Mouse (Mus musculus) MEL (cell line): ENCODE results near the gene Rspry1. TPM values are rescaled to one million over a fixed set of nuclear protein-coding genes. Genes with fewer than 3 reads are reported as not detected.
A peak's percentile ranks its signal among the peaks of the same experiment; 100 is the strongest.

ENCODE experiments used
- DNase-seq: peaks from one replicate; pipeline ENCODE4 v3.0.0; 2011; ENCODE audit warnings: low read depth, low spot score
- H3K27ac ChIP-seq: 2 replicates; pipeline ENCODE4 v1.5.1; 2012; ENCODE audit warnings: low read depth, mild to moderate bottlenecking, control low read depth, low read length, moderate library complexity; ENCODE audit not compliant: control insufficient read depth
- H3K27me3 ChIP-seq, 2 experiments: fragments of 150-350 bp in 1 of 2; sonication (generic) in 1 of 2; 2 replicates each; pipeline ENCODE4 v1.6.1; 2012; ENCODE audit warnings: low read length in 2 of 2, mild to moderate bottlenecking in 2 of 2, improper control_type of control experiment in 1 of 2, moderate library complexity in 1 of 2; ENCODE audit not compliant: insufficient read depth in 2 of 2, control insufficient read depth in 1 of 2
- H3K36me3 ChIP-seq, 2 experiments: 2 replicates each; pipeline ENCODE4 v1.6.1; 2012 to 2014; ENCODE audit warnings: low read length in 2 of 2, improper control_type of control experiment in 1 of 2, inconsistent platforms in 1 of 2, mild to moderate bottlenecking in 1 of 2; ENCODE audit not compliant: insufficient read depth in 2 of 2, control insufficient read depth in 1 of 2
- H3K4me1 ChIP-seq, 2 experiments: fragments of 150-350 bp in 1 of 2; sonication (generic) in 1 of 2; 2 replicates each; pipeline ENCODE4 v1.6.1; 2012; ENCODE audit warnings: low read length in 2 of 2, improper control_type of control experiment in 1 of 2, mild to moderate bottlenecking in 1 of 2; ENCODE audit not compliant: insufficient read depth in 2 of 2, control insufficient read depth in 1 of 2
- H3K4me3 ChIP-seq, 2 experiments: fragments of 150-350 bp in 1 of 2; sonication (generic) in 1 of 2; 2 replicates each; pipeline ENCODE4 v1.5.1; 2012; ENCODE audit warnings: low read depth in 2 of 2, low read length in 2 of 2, mild to moderate bottlenecking in 2 of 2, moderate library complexity in 2 of 2, control low read depth in 1 of 2, improper control_type of control experiment in 1 of 2; ENCODE audit not compliant: control insufficient read depth in 1 of 2, insufficient read depth in 1 of 2
- H3K79me2 ChIP-seq: 2 replicates; pipeline ENCODE4 v1.6.1; 2012; ENCODE audit warnings: mild to moderate bottlenecking, low read length, moderate library complexity; ENCODE audit not compliant: control insufficient read depth, poor library complexity, insufficient read depth
- H3K9ac ChIP-seq: 2 replicates; pipeline ENCODE4 v1.6.1; 2012; ENCODE audit warnings: low read depth, mild to moderate bottlenecking, control low read depth, low read length, moderate library complexity; ENCODE audit not compliant: control insufficient read depth, poor library complexity, severe bottlenecking
- H3K9me3 ChIP-seq: fragments of 150-350 bp; sonication (generic); replicated peaks from 2 replicates; pipeline ENCODE4 v1.6.1; 2012; ENCODE audit warnings: mild to moderate bottlenecking, low read length, improper control_type of control experiment, moderate library complexity; ENCODE audit not compliant: insufficient read depth
- BHLHE40 ChIP-seq: IDR thresholded peaks from 2 replicates; pipeline ENCODE4 v1.6.1; 2012; ENCODE audit warnings: low read depth, mild to moderate bottlenecking, inconsistent platforms, low read length, improper control_type of control experiment, borderline replicate concordance
- CHD2 ChIP-seq: IDR thresholded peaks from 2 replicates; pipeline ENCODE4 v1.6.1; 2011; ENCODE audit warnings: low read length, improper control_type of control experiment
- CTCF ChIP-seq, 3 experiments: IDR thresholded peaks in 2 of 3; conservative IDR thresholded peaks in 1 of 3; 2 replicates each; pipeline ENCODE4 v1.5.1; 2011 to 2012; ENCODE audit warnings: low read length in 3 of 3, low read depth in 2 of 3, mild to moderate bottlenecking in 2 of 3, improper control_type of control experiment in 1 of 3, inconsistent platforms in 1 of 3, mixed read lengths in 1 of 3, moderate library complexity in 1 of 3; ENCODE audit not compliant: control insufficient read depth in 1 of 3, insufficient read depth in 1 of 3, poor library complexity in 1 of 3, severe bottlenecking in 1 of 3
- E2F4 ChIP-seq: IDR thresholded peaks from 2 replicates; pipeline ENCODE4 v1.6.1; 2011; ENCODE audit warnings: low read depth, low read length, improper control_type of control experiment, borderline replicate concordance
- ELF1 ChIP-seq: IDR thresholded peaks from 2 replicates; pipeline ENCODE4 v1.6.1; 2014; ENCODE audit warnings: low read depth, mild to moderate bottlenecking, inconsistent platforms, low read length, improper control_type of control experiment, moderate library complexity
- ETS1 ChIP-seq: IDR thresholded peaks from 2 replicates; pipeline ENCODE4 v1.6.1; 2012; ENCODE audit warnings: low read depth, mild to moderate bottlenecking, inconsistent platforms, low read length, improper control_type of control experiment, moderate library complexity
- JUND ChIP-seq: IDR thresholded peaks from 2 replicates; pipeline ENCODE4 v1.6.1; 2011; ENCODE audit warnings: low read depth, mild to moderate bottlenecking, improper control_type of control experiment, low read length
- KAT2A ChIP-seq: conservative IDR thresholded peaks from 2 replicates; pipeline ENCODE4 v1.6.1; 2012; ENCODE audit warnings: low read depth, low read length, improper control_type of control experiment, inconsistent platforms
- MAX ChIP-seq: IDR thresholded peaks from 2 replicates; pipeline ENCODE4 v1.6.1; 2011; ENCODE audit warnings: low read length, improper control_type of control experiment
- MEF2A ChIP-seq: IDR thresholded peaks from 2 replicates; pipeline ENCODE4 v1.6.1; 2014; ENCODE audit warnings: low read depth, mild to moderate bottlenecking, inconsistent platforms, low read length, improper control_type of control experiment; ENCODE audit not compliant: poor library complexity, insufficient replicate concordance, severe bottlenecking; ENCODE audit errors: extremely low read depth
- MXI1 ChIP-seq: IDR thresholded peaks from 2 replicates; pipeline ENCODE4 v1.6.1; 2011; ENCODE audit warnings: mild to moderate bottlenecking, low read depth, low read length, improper control_type of control experiment
- MYC ChIP-seq: IDR thresholded peaks from 2 replicates; pipeline ENCODE4 v1.6.1; 2011; ENCODE audit warnings: low read depth, mild to moderate bottlenecking, low read length, improper control_type of control experiment, moderate library complexity
- NELFE ChIP-seq: IDR thresholded peaks from 2 replicates; pipeline ENCODE4 v1.6.1; 2011; ENCODE audit warnings: low read depth, low read length, improper control_type of control experiment
- RAD21 ChIP-seq: IDR thresholded peaks from 2 replicates; pipeline ENCODE4 v1.6.1; 2011; ENCODE audit warnings: mild to moderate bottlenecking, low read depth, low read length, improper control_type of control experiment
- RCOR1 ChIP-seq: IDR thresholded peaks from 2 replicates; pipeline ENCODE4 v1.6.1; 2012; ENCODE audit warnings: low read depth, mild to moderate bottlenecking, inconsistent platforms, low read length, improper control_type of control experiment
- SIN3A ChIP-seq: IDR thresholded peaks from 2 replicates; pipeline ENCODE4 v1.6.1; 2012; ENCODE audit warnings: low read length, improper control_type of control experiment, inconsistent platforms
- SMC3 ChIP-seq: IDR thresholded peaks from 2 replicates; pipeline ENCODE4 v1.6.1; 2011; ENCODE audit warnings: low read depth, low read length, improper control_type of control experiment
- TAL1 ChIP-seq: IDR thresholded peaks from 2 replicates; pipeline ENCODE4 v1.6.1; 2012; ENCODE audit warnings: mild to moderate bottlenecking, inconsistent platforms, low read length, moderate library complexity, mixed read lengths
- UBTF ChIP-seq: IDR thresholded peaks from 2 replicates; pipeline ENCODE4 v1.6.1; 2012; ENCODE audit warnings: low read depth, mild to moderate bottlenecking, inconsistent platforms, low read length, improper control_type of control experiment, moderate library complexity, borderline replicate concordance; ENCODE audit not compliant: insufficient read depth
- USF1 ChIP-seq: IDR thresholded peaks from 2 replicates; pipeline ENCODE4 v1.6.1; 2014; ENCODE audit warnings: low read depth, mild to moderate bottlenecking, inconsistent platforms, low read length, improper control_type of control experiment, moderate library complexity
- ZC3H11A ChIP-seq: IDR thresholded peaks from 2 replicates; pipeline ENCODE4 v1.6.1; 2012; ENCODE audit warnings: low read depth, mild to moderate bottlenecking, inconsistent platforms, low read length, improper control_type of control experiment
- ZKSCAN1 ChIP-seq: IDR thresholded peaks from 2 replicates; pipeline ENCODE4 v1.6.1; 2012; ENCODE audit warnings: low read depth, mild to moderate bottlenecking, inconsistent platforms, low read length, improper control_type of control experiment, moderate library complexity
- ZNF384 ChIP-seq: IDR thresholded peaks from 2 replicates; pipeline ENCODE4 v1.6.1; 2012; ENCODE audit warnings: low read depth, mild to moderate bottlenecking, inconsistent platforms, low read length, improper control_type of control experiment
- polyA plus RNA-seq, 2 experiments: library from polyadenylated mRNA; stranded (reverse) in 1 of 2; unstranded in 1 of 2; fragments of >175 nt in 1 of 2; fragments of >200 nt in 1 of 2; gene quantifications; 2 replicates each; pipeline versions ENCODE4 v1.2.1 to v1.2.4; 2012; ENCODE audit warnings: low replicate concordance in 2 of 2, low read depth in 1 of 2; ENCODE audit not compliant: insufficient read length in 2 of 2, insufficient read depth in 1 of 2, missing spikeins in 1 of 2
- total RNA-seq: library from RNA; depleted of rRNA; stranded (reverse); fragments of 300-350 nt; gene quantifications from 2 replicates; pipeline ENCODE4 v1.2.3, GENCODE M21; 2012

The Rspry1 gene
- total and polyA plus RNA-seq, 3 experiments: 24.5 to 32.2 TPM; not detected in 1

DNA sequence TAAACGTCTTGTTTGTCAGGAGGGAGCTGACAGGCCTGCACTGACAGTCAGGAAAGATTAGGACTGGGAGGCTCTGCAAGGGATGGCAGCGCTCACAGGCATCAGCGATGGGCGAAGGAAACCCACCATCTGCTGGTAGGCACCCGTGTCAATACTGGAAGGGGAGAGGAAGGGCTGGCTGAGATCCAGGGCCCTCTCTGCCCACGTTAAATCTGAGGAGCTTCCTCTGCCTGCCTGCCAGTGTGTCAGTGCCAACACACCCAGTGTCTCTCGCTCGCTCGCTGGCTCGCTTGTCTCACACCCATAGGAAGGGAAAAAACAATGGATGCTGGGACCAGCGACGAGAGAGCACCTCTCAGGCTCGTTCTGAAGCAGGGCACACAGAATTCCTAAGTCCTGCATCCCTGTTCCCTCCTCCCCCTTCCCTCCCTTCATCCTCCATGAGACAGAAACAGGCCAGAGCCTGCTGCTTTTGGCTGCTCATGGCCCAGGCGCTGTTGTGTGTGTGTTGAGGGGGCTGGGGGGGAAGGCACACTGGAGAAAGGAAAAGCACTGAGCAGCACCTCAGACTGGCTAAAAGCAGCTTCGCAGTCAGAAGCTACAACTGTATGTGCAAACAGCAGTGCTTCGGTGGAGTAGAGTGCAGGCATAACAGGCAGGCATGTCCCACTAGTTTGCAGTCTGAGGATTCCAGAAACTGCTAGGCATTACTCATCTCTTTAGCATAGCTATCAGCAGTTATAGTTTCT lies 27.4 kb upstream of the Rspry1 start:
- H3K27me3 ChIP-seq: no peaks in the 10 kb centered on the region
- no peak overlapping the region for H3K27ac ChIP-seq
- peaks cover 0 to 6% of the 10 kb centered on the region in 2 experiments; a peak in 1 of 4 replicates for H3K36me3 ChIP-seq
- H3K4me1 ChIP-seq: no peaks in the 10 kb centered on the region
- no peak overlapping the region for H3K4me3 ChIP-seq
- TF ChIP-seq SMC3 (no peak), CTCF (IDR thresholded peaks at IDR 0.05 in 2 of 3, conservative IDR thresholded peaks at IDR 0.05 in 1 of 3; ENCODE audit: control insufficient read depth in 1 of 3, insufficient read depth in 1 of 3, low read depth in 2 of 3, low read length in 3 of 3, poor library complexity in 1 of 3, severe bottlenecking in 1 of 3) (no peak), ZNF384 (no peak), MEF2A (no peak), ELF1 (no peak), NELFE (no peak), UBTF (no peak)
- TF ChIP-seq, all 39 proteins: peak for 0
- DNase-seq: no peak
- Histone ChIP-seq H3K9me3 (no peaks in the 10 kb centered on the region), H3K9ac (no peak overlapping the region), H3K79me2 (no peaks in the 10 kb centered on the region)

- H3K9me3 ChIP-seq: no peaks in the 10 kb centered on the region
These were observed 26.6 kb upstream of the Rspry1 start for GRCm38 (mm10) chr8:94575148-94575547.

GRCm38 (mm10) chr8:94581820-94582483 lies 19.8 kb upstream of the Rspry1 start:
- Histone ChIP-seq H3K27ac (no peak overlapping the region), H3K36me3 (peaks cover 7 to 26% of the 10 kb centered on the region in 2 experiments; a peak in 3 of 4 replicates), H3K9ac (no peak overlapping the region), H3K9me3 (no peaks in the 10 kb centered on the region), H3K79me2 (no peaks in the 10 kb centered on the region), H3K27me3 (no peaks in the 10 kb centered on the region), H3K4me1 (peaks cover 0 to 3% of the 10 kb centered on the region in 2 experiments; a peak in 1 of 4 replicates), H3K4me3 (no peak overlapping the region)
- DNase-seq: peak; percentile 40
- TF ChIP-seq CHD2 (no peak), UBTF (no peak), KAT2A (no peak), MYC (0 out of 2 replicates have a peak, but pooled peaks have one; percentile 65), ETS1 (0 out of 2 replicates have a peak, but pooled peaks have one; percentile 17), MXI1 (0 out of 2 replicates have a peak, but pooled peaks have one; percentile 28), ZNF384 (no peak), TAL1 (no peak; the same call in 1 of the 2 replicates), BHLHE40 (no peak), ELF1 (no peak), RCOR1 (0 out of 2 replicates have a peak, but pooled peaks have one; percentile 10), ZKSCAN1 (no peak), SIN3A (peak; percentile 58; the same call in 1 of the 2 replicates), MAX (0 out of 2 replicates have a peak, but pooled peaks have one; percentile 31)

More at GRCm38 (mm10) chr8:94575148-94575547, 26.6 kb upstream of the Rspry1 start:
- Histone ChIP-seq H3K9ac (no peak overlapping the region), H3K36me3 (peaks cover 0 to 8% of the 10 kb centered on the region in 2 experiments; a peak in 2 of 4 replicates), H3K27ac (no peak overlapping the region)
- TF ChIP-seq USF1 (no peak), RAD21 (no peak), MEF2A (no peak), SMC3 (no peak), MXI1 (no peak), ZC3H11A (no peak), JUND (no peak), CHD2 (no peak), E2F4 (no peak), ZKSCAN1 (no peak)
- TF ChIP-seq, all 39 proteins: peak for 0
- DNase-seq: no peak
- Histone ChIP-seq H3K79me2 (no peaks in the 10 kb centered on the region), H3K4me3 (no peak overlapping the region), H3K4me1 (no peaks in the 10 kb centered on the region), H3K27me3 (no peaks in the 10 kb centered on the region)
